Mouse (Mus musculus) lung, postnatal 0 days (tissue): ENCODE measurements around the gene Srpr.

Source experiments
- CTCF ChIP-seq: IDR thresholded peaks from 2 replicates; pipeline ENCODE4 v1.5.1; 2016; ENCODE audit warnings: antibody characterized with exemption, mild to moderate bottlenecking
- EP300 ChIP-seq: IDR thresholded peaks from 2 replicates; pipeline ENCODE4 v1.6.1; 2016; ENCODE audit warnings: antibody characterized with exemption, mild to moderate bottlenecking, control low read depth

- TF ChIP-seq CTCF (no peak), EP300 (no peak)
Measured at GRCm38 (mm10) chr9:35156862-35157261, 43.1 kb upstream of the Srpr start.
